Mouse (Mus musculus) liver, adult 2 months (tissue): ENCODE measurements at regions not wholly inside any gene's neighbourhood (a gene's known extent, or its start where the extent isn't known, plus 50 kb on each side); places are given as distances from the start of the nearest gene placed in this dataset.

Source experiments
- DNase-seq: peaks from one replicate; pipeline ENCODE4 v3.0.0-alpha.2; 2011; ENCODE audit warnings: low read depth, low spot score; ENCODE audit errors: extremely low read depth
- H3K27ac ChIP-seq: fragments of 200-500 bp; replicated peaks from 2 replicates; pipeline ENCODE4 v1.5.1; 2012; ENCODE audit warnings: low read depth, mild to moderate bottlenecking, control low read depth, inconsistent platforms, low read length; ENCODE audit not compliant: insufficient read depth
- H3K27me3 ChIP-seq: fragments of 200-500 bp; 2 replicates; pipeline ENCODE4 v1.6.1; 2012; ENCODE audit warnings: mild to moderate bottlenecking, moderate library complexity, low read length, inconsistent platforms; ENCODE audit not compliant: control insufficient read depth, insufficient read depth
- H3K36me3 ChIP-seq: fragments of 200-500 bp; 2 replicates; pipeline ENCODE4 v1.6.1; 2012; ENCODE audit warnings: low read length, inconsistent platforms; ENCODE audit not compliant: control insufficient read depth, insufficient read depth
- H3K4me1 ChIP-seq: fragments of 200-500 bp; 2 replicates; pipeline ENCODE4 v1.6.1; 2011; ENCODE audit warnings: low read length; ENCODE audit not compliant: control insufficient read depth, insufficient read depth
- H3K4me3 ChIP-seq: fragments of 200-500 bp; 2 replicates; pipeline ENCODE4 v1.5.1; 2011; ENCODE audit warnings: low read depth, mild to moderate bottlenecking, control low read depth, low read length, moderate library complexity; ENCODE audit not compliant: insufficient read depth
- H3K79me2 ChIP-seq: fragments of 200-500 bp; 2 replicates; pipeline ENCODE4 v1.6.1; 2012; ENCODE audit warnings: inconsistent platforms, mild to moderate bottlenecking, low read length, moderate library complexity; ENCODE audit not compliant: control insufficient read depth, insufficient read depth
- H3K9ac ChIP-seq: fragments of 200-500 bp; 2 replicates; pipeline ENCODE4 v1.6.1; 2012; ENCODE audit warnings: low read depth, mild to moderate bottlenecking, control low read depth, inconsistent platforms, low read length
- CTCF ChIP-seq: fragments of 200-500 bp; IDR thresholded peaks from 2 replicates; pipeline ENCODE4 v1.5.1; 2011; ENCODE audit warnings: low read depth, low read length, control low read depth
- POLR2A ChIP-seq: fragments of 200-500 bp; IDR thresholded peaks from 2 replicates; pipeline ENCODE4 v1.6.1; 2011; ENCODE audit warnings: low read length, control low read depth; ENCODE audit not compliant: insufficient read depth; ENCODE audit errors: extremely low read depth
- WGBS: fragments of 180-500 bp; shearing (Covaris S2); methylation state at CpG from one replicate; pipeline ENCODE4 v1.1.7; 2018; 5-methylcytosine and 5-hydroxymethylcytosine counted together

DNA sequence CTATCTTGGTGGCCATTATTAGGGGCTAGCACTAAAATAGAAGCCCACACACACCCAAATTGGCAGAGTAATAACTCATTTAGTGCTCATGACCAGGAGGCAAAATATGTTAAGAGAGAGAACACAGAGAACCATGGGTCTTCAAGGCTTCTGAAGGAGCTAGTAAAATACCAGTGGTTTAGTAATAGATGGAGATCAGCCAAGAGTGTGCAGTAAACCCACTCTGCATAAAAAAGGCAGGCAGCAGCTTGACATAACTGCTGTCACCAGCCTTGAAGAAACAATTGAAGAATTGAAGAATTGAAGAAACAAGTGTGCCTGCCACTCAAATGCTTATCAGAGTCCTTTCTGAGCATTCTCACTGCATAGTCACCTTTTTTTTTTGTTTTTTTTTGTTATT is 227.9 kb downstream of the Csl start:
- H3K79me2 ChIP-seq, result no peaks in the 10 kb centered on the region
- no peak overlapping the region for H3K9ac ChIP-seq
- H3K27ac ChIP-seq, result no peak overlapping the region
- TF ChIP-seq CTCF (no peak), POLR2A (no peak)
- H3K4me1 ChIP-seq, result no peaks in the 10 kb centered on the region
- no peaks in the 10 kb centered on the region for H3K36me3 ChIP-seq
- H3K4me3 ChIP-seq, result no peak overlapping the region
- H3K27me3 ChIP-seq, result no peaks in the 10 kb centered on the region
- no peak for DNase-seq

DNA sequence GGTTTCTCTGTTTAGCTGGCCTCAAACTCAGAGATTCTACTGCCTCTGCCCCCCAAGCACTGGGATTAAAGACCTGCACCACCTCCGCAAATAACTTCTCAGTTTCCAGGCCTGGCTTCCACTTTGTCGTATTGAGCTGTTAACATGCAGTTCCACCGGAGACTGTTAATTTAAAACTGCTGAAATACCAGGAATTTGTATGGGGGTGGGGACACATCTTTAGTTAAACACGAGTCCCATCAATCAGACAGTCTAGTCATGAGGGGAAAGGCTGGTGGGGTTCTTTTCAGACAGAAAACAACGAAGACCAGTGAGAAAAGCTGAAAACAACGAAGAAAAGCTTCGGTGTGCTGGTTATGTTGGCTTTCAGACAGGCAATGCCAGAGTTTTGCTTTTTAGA is 227.5 kb downstream of the Csl start:
- Histone ChIP-seq H3K79me2 (no peaks in the 10 kb centered on the region), H3K27me3 (no peaks in the 10 kb centered on the region), H3K4me1 (no peaks in the 10 kb centered on the region), H3K4me3 (no peak overlapping the region), H3K36me3 (no peaks in the 10 kb centered on the region), H3K27ac (no peak overlapping the region), H3K9ac (no peak overlapping the region)
- DNase-seq, result no peak
- TF ChIP-seq POLR2A, result no peak
- TF ChIP-seq CTCF, result no peak
- 80% methylated on average over 7 of the region's 7 CpGs for WGBS

- Histone ChIP-seq H3K27ac (no peak overlapping the region), H3K27me3 (no peaks in the 10 kb centered on the region), H3K4me3 (no peak overlapping the region), H3K79me2 (no peaks in the 10 kb centered on the region), H3K4me1 (no peaks in the 10 kb centered on the region), H3K36me3 (no peaks in the 10 kb centered on the region), H3K9ac (no peak overlapping the region)
- TF ChIP-seq POLR2A (no peak), CTCF (no peak)
- DNase-seq, result no peak
- WGBS, result 79% methylated on average over 3 of the region's 3 CpGs
Measured at GRCm38 (mm10) chr10:99532697-99533119, 226.8 kb downstream of the Csl start.

DNA sequence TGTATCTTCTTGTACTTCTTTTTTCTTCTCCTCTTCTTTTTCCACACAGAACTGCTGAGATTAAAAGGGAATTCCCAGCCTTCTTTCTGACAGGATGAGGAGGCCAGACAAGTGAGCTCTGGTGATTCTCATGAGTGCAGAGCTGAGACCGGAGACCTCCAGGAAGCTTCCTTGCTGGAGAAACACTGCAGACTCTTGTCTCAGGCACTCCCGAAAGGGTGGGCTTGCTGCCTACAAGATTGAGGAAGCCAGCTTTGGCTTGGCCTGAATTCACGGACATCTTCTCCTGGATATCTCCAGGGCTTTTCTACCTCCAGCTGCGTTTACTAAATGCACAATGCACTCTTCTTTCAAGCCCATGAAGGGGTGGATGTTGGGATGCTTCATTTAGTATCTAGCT is 226.0 kb downstream of the Csl start:
- H3K36me3 ChIP-seq, result no peaks in the 10 kb centered on the region
- no peak overlapping the region for H3K27ac ChIP-seq
- TF ChIP-seq CTCF, result no peak
- no peak for TF ChIP-seq POLR2A
- H3K4me1 ChIP-seq, result no peaks in the 10 kb centered on the region
- no peaks in the 10 kb centered on the region for H3K27me3 ChIP-seq
- WGBS, result 76% methylated on average over 4 of the region's 4 CpGs
- no peak overlapping the region for H3K9ac ChIP-seq
- no peaks in the 10 kb centered on the region for H3K79me2 ChIP-seq
- DNase-seq, result no peak
- H3K4me3 ChIP-seq, result no peak overlapping the region

DNA sequence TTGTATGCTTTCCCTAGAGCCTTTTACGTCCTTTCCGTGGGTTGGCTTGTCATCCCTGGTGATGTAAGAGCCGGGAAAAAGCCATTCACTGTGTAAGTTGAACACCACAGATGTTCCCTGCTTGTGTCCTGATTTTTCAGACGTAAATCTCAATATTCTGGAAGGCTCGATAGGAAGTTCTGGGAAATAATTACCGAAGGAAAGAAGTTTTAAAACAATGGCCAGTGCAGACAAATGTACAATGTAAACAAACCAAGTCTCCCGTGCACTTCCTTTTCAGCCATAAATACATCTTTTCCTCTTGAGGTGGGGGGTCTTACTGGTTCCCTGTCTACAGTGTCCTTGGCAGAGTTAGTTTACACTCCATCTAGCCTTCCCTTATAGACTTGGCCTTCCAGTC is 225.2 kb downstream of the Csl start:
- no peak for DNase-seq
- no peak for TF ChIP-seq CTCF
- no peak for TF ChIP-seq POLR2A
- no peaks in the 10 kb centered on the region for H3K4me1 ChIP-seq
- WGBS, result 85% methylated on average over 7 of the region's 7 CpGs
- no peak overlapping the region for H3K9ac ChIP-seq
- H3K79me2 ChIP-seq, result no peaks in the 10 kb centered on the region
- no peak overlapping the region for H3K27ac ChIP-seq
- no peaks in the 10 kb centered on the region for H3K27me3 ChIP-seq
- H3K36me3 ChIP-seq, result no peaks in the 10 kb centered on the region
- H3K4me3 ChIP-seq, result no peak overlapping the region

- 87% methylated on average over 5 of the region's 5 CpGs for WGBS
Measured at GRCm38 (mm10) chr10:99538639-99539038, 220.8 kb downstream of the Csl start.

More at GRCm38 (mm10) chr10:99538639-99539038, 220.8 kb downstream of the Csl start:
- Histone ChIP-seq H3K27ac (no peak overlapping the region), H3K4me1 (no peaks in the 10 kb centered on the region), H3K27me3 (no peaks in the 10 kb centered on the region), H3K79me2 (no peaks in the 10 kb centered on the region), H3K4me3 (no peak overlapping the region), H3K36me3 (no peaks in the 10 kb centered on the region), H3K9ac (no peak overlapping the region)
- DNase-seq, result no peak
- no peak for TF ChIP-seq POLR2A
- no peak for TF ChIP-seq CTCF
